Mouse (Mus musculus) olfactory bulb, adult 2 months (tissue): ENCODE measurements around the gene Nav3.

Experiments
- CTCF ChIP-seq: fragments of 200-500 bp; IDR thresholded peaks from 2 replicates; pipeline ENCODE4 v1.5.1; 2012; ENCODE audit warnings: low read depth, mild to moderate bottlenecking, low read length, moderate library complexity; ENCODE audit not compliant: insufficient read depth
- POLR2A ChIP-seq: fragments of 200-500 bp; IDR thresholded peaks from 2 replicates; pipeline ENCODE4 v1.6.1; 2012; ENCODE audit warnings: mild to moderate bottlenecking, low read depth, low read length, moderate library complexity; ENCODE audit not compliant: insufficient read depth

DNA sequence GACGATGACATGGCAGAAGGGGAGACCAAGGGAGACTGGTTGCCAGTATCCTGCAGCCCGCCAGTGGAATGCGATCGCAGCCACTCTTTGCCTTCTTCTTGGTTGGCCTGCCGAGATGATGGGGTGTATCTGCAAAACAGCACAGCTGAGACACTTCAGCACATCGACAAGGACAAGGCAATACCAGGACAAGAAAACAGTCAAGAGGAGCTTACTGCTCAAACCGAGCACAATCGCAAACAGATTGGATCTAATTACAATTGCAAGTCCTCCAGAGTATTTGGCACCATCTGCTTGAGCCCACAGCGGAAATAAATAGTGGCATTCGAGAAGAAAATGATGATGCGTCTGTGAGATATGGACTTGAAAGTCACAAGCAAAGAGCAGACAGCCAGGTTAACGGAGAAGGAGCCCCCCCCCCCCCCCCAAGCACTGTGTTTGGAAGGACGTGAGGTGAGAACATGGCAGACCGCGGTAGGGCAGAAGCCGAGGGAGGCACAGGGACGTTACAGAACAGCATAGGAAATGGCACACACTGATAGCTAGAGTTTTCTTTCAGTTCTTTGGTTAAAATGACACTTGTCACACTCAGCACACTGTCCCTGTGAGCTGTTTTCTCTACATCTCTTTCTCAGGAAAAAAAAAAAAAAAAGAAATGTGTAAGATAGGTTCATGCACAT, 696.9 kb downstream of the Nav3 start:
- TF ChIP-seq CTCF (no peak), POLR2A (no peak)
